Mouse (Mus musculus) heart, postnatal 0 days (tissue): ENCODE data around the gene Pdpr. TPM values are rescaled to one million over a fixed set of nuclear protein-coding genes. Genes with fewer than 3 reads are reported as not detected.
"Not testable (repeated sequence)": the region's sequence is repeated elsewhere in the genome, so short reads cannot be mapped to it uniquely, and the experiment has no call there.

Source experiments
- ATAC-seq: fragments of 200-750 bp; cut with Nextera tagmentation; 2 replicates; pipeline ENCODE4 v1.8.0; 2017; ENCODE audit warnings: low read depth, moderate number of reproducible peaks, moderate library complexity; ENCODE audit not compliant: insufficient read depth
- DNase-seq: peaks from one replicate; pipeline ENCODE4 v3.0.0-alpha.2; 2016; ENCODE audit warnings: low spot score
- H3K27ac ChIP-seq: fragments of 300-500 bp; sonication (generic); 2 replicates; pipeline ENCODE4 v1.5.1; 2014; ENCODE audit warnings: low read depth, mild to moderate bottlenecking
- H3K27me3 ChIP-seq: fragments of 300-500 bp; sonication (generic); 2 replicates; pipeline ENCODE4 v1.6.1; 2014; ENCODE audit warnings: low read length, mixed read lengths; ENCODE audit not compliant: control insufficient read depth, insufficient read depth
- H3K36me3 ChIP-seq: fragments of 300-500 bp; sonication (generic); replicated peaks from 2 replicates; pipeline ENCODE4 v1.6.1; 2014; ENCODE audit warnings: low read length, mixed read lengths; ENCODE audit not compliant: control insufficient read depth, insufficient read depth
- H3K4me1 ChIP-seq: fragments of 300-500 bp; sonication (generic); 2 replicates; pipeline ENCODE4 v1.6.1; 2014; ENCODE audit warnings: antibody characterized with exemption; ENCODE audit not compliant: control insufficient read depth, insufficient read depth
- H3K4me2 ChIP-seq: fragments of 300-500 bp; sonication (generic); 2 replicates; pipeline ENCODE4 v1.6.1; 2014; ENCODE audit warnings: low read depth, mild to moderate bottlenecking, low read length, moderate library complexity
- H3K4me3 ChIP-seq: fragments of 300-500 bp; sonication (generic); 2 replicates; pipeline ENCODE4 v1.5.1; 2014; ENCODE audit warnings: low read depth, low read length
- H3K9ac ChIP-seq: fragments of 300-500 bp; sonication (generic); replicated peaks from 2 replicates; pipeline ENCODE4 v1.6.1; 2014; ENCODE audit warnings: low read depth, low read length, mixed read lengths
- H3K9me3 ChIP-seq: fragments of 300-500 bp; sonication (generic); replicated peaks from 2 replicates; pipeline ENCODE4 v1.6.1; 2016; ENCODE audit warnings: low read length; ENCODE audit not compliant: control insufficient read depth
- CTCF ChIP-seq: IDR thresholded peaks from 2 replicates; pipeline ENCODE4 v1.5.1; 2016; ENCODE audit warnings: antibody characterized with exemption, control low read depth, low read depth
- EP300 ChIP-seq: IDR thresholded peaks from 2 replicates; pipeline ENCODE4 v1.6.1; 2016; ENCODE audit warnings: antibody characterized with exemption, low read depth
- WGBS: fragments of 180-500 bp; shearing (Covaris S2); extraction: QIAGEN DNeasy Blood & Tissue Kit; methylation state at CpG from one replicate; pipeline ENCODE4 v1.1.7; 2014; 5-methylcytosine and 5-hydroxymethylcytosine counted together
- polyA plus RNA-seq: library from polyadenylated mRNA; unstranded; fragments of >200 nt; fragmentation: Nextera tagmentation; extraction: Ambion mirVana; gene quantifications from 2 replicates; pipeline ENCODE4 v1.2.1, GENCODE M21; 2015
- total RNA-seq: library from RNA; depleted of rRNA; stranded (reverse); fragments of >200 nt; gene quantifications from 2 replicates; pipeline ENCODE4 v1.2.3, GENCODE M21; 2014; ENCODE audit warnings: low replicate concordance

Gene Pdpr
- total and polyA plus RNA-seq, 2 experiments from 2014 or later = 17.9 to 67.8 TPM

DNA sequence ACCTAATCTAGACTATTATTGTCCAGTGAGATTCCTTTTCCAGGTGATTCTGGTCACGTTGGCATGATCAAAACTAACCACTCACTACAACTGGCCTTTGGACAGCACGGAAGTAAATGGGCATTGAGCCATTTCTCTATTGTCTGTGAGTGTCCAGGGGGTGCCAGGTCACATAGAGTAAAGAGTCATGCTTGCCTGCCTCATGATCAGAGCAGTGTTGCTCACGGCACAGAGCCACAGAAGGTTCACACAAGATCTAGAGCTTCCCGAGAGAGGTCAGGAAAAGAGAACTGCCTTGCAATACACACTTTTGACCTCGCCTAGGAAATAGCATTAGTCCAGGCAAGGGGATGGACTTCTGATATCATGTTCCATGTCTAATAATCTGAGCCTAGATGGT, 15.0 kb upstream of the Pdpr start:
- ATAC-seq = no peak
- Histone ChIP-seq H3K4me1 (no peaks in the 10 kb centered on the region), H3K9ac (no peak overlapping the region), H3K27ac (no peak overlapping the region), H3K27me3 (no peaks in the 10 kb centered on the region), H3K4me2 (no peak overlapping the region), H3K36me3 (no peaks in the 10 kb centered on the region), H3K4me3 (no peak overlapping the region), H3K9me3 (no peaks in the 10 kb centered on the region)
- 57% methylated on average over 5 of the region's 5 CpGs for WGBS
- TF ChIP-seq EP300 = no peak
- no peak for TF ChIP-seq CTCF
- no peak for DNase-seq

GRCm38 (mm10) chr8:111079861-111080271, 14.6 kb upstream of the Pdpr start:
- no peak for DNase-seq
- Histone ChIP-seq H3K4me3 (no peak overlapping the region), H3K9me3 (no peaks in the 10 kb centered on the region), H3K36me3 (no peaks in the 10 kb centered on the region), H3K9ac (no peak overlapping the region), H3K27ac (no peak overlapping the region), H3K27me3 (no peaks in the 10 kb centered on the region), H3K4me1 (no peaks in the 10 kb centered on the region), H3K4me2 (no peak overlapping the region)
- peak; percentile 55; the same call in 1 of the 2 replicates for ATAC-seq
- TF ChIP-seq EP300 = no peak
- TF ChIP-seq CTCF = peak; percentile 58
- 26% methylated on average over 6 of the region's 6 CpGs for WGBS

- no peak overlapping the region for H3K4me3 ChIP-seq
- H3K9me3 ChIP-seq = no peaks in the 10 kb centered on the region
- no peak for ATAC-seq
- no peak overlapping the region for H3K4me2 ChIP-seq
- no peaks in the 10 kb centered on the region for H3K36me3 ChIP-seq
- no peak overlapping the region for H3K9ac ChIP-seq
- TF ChIP-seq CTCF (no peak), EP300 (no peak)
- WGBS = 59% methylated on average over 12 of the region's 12 CpGs
- H3K27ac ChIP-seq = no peak overlapping the region
- DNase-seq = no peak
- no peaks in the 10 kb centered on the region for H3K4me1 ChIP-seq
- no peaks in the 10 kb centered on the region for H3K27me3 ChIP-seq
Measured at GRCm38 (mm10) chr8:111081580-111082258, 12.7 kb upstream of the Pdpr start.

- not testable (repeated sequence) for H3K9me3 ChIP-seq, ATAC-seq, H3K4me3 ChIP-seq, H3K4me1 ChIP-seq, H3K36me3 ChIP-seq, H3K27ac ChIP-seq, DNase-seq, H3K27me3 ChIP-seq, H3K4me2 ChIP-seq, H3K9ac ChIP-seq
- WGBS = 83% methylated on average over 5 of the region's 5 CpGs
Measured at GRCm38 (mm10) chr8:111083936-111084335, 10.5 kb upstream of the Pdpr start.

DNA sequence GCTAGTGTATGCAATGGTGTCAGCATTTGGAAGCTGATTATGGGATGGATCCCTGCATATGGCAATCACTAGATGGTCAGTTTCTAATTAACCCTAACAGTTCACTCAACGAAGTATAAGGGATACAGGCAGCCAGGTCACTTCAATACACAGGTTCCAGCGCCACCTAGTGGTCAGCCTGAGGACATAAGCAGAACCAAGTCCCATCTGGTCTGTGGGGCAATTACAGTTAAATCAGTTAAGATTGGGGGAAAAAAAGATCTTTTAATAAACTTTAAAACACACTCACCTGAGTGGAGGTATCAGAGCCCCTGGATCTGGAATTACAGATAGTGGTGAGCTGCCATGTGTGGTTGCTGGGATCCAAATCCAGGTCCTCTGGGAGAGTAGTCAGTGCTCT, 4.3 kb upstream of the Pdpr start:
- ATAC-seq (no peak), DNase-seq (peak; percentile 57)
- Histone ChIP-seq H3K36me3 (no peaks in the 10 kb centered on the region), H3K9me3 (no peaks in the 10 kb centered on the region), H3K27ac (no peak overlapping the region), H3K4me2 (no peak overlapping the region), H3K4me3 (no peak overlapping the region), H3K27me3 (no peaks in the 10 kb centered on the region), H3K9ac (no peak overlapping the region), H3K4me1 (no peaks in the 10 kb centered on the region)
- 0% methylated on average over 2 of the region's 2 CpGs for WGBS
- no peak for TF ChIP-seq EP300
- peak; percentile 87 for TF ChIP-seq CTCF

DNA sequence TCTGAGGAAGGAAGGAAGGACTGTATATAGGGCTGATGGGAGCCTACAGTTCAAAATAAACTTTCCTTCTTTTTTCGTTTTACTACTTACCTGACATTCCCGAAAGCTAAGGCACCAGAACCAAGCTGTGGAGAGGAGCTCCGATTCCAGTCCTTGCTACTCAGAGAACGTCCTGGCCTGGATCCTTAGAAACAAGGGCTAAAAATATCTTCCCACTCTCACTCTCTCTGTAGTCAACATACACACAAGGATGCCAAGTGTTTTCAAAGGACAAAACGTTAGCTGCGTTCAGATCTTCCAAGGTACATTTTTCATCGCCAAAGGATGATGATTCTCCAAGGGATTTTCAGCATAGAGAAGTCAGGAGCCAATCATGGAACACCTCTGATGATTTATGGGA, 2.7 kb upstream of the Pdpr start:
- Histone ChIP-seq H3K9me3 (no peaks in the 10 kb centered on the region), H3K4me2 (no peak overlapping the region), H3K4me1 (peaks cover 6% of the 10 kb centered on the region; the same call in 1 of the 2 replicates), H3K9ac (no peak overlapping the region), H3K4me3 (no peak overlapping the region), H3K27me3 (no peaks in the 10 kb centered on the region), H3K27ac (peak overlapping the region; percentile 50; the same call in 1 of the 2 replicates), H3K36me3 (no peaks in the 10 kb centered on the region)
- no peak for ATAC-seq
- WGBS = 38% methylated on average over 7 of the region's 7 CpGs
- DNase-seq = peak; percentile 30
- TF ChIP-seq EP300 (no peak), CTCF (no peak)

GRCm38 (mm10) chr8:111092326-111092725, 2.1 kb upstream of the Pdpr start, which contains the start of gene Clec18a:
TSS of gene Clec18a (minus strand) at chr8:111092426.
- not testable (repeated sequence) for H3K9ac ChIP-seq, H3K4me2 ChIP-seq
- WGBS = 76% methylated on average over 2 of the region's 6 CpGs

DNA sequence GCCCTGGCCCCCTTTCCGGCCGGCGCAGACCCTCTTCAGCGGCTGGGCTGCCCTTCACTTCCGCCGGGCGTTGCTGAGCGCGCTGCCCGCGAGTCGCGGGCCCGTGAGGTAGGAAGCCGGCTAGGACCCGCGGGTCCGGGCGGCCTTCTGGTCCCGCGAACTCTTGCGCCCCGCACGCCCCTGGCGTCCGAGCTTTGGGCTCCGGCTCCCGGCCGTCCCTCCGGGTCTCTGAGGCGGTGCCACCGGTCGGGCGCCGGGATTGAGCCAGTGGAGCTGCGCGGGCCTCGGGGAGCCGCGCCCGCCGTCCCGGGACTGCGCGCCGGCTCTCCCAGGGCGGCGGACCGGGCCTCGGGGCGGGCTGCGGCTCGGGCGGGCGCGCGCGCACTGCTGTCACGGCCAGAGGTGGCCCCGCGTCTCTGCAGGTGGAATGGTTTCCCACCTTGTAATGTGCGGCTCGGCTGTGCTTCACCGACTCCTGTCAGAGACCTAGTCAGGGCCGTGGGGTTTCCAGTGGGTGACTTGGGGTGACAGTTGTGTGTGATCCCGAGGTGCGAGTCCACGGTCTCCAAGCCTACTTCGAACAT, 381 bp downstream of the Pdpr start:
- Histone ChIP-seq H3K27ac (peak overlapping the region; percentile 62), H3K9ac (peak overlapping the region; percentile 78), H3K4me3 (peak overlapping the region; percentile 75), H3K4me2 (peak overlapping the region; percentile 78)
- H3K4me1 ChIP-seq, H3K9me3 ChIP-seq, DNase-seq, H3K27me3 ChIP-seq, H3K36me3 ChIP-seq: not testable (repeated sequence)
- peak; percentile 56; the same call in 1 of the 2 replicates for ATAC-seq
- under 1% methylated on average over 45 of the region's 69 CpGs for WGBS

More at GRCm38 (mm10) chr8:111092326-111092725, 2.1 kb upstream of the Pdpr start, which contains the start of gene Clec18a:
- H3K4me3 ChIP-seq, DNase-seq, H3K4me1 ChIP-seq, ATAC-seq, H3K36me3 ChIP-seq, H3K9me3 ChIP-seq, H3K27me3 ChIP-seq: not testable (repeated sequence)
- H3K27ac ChIP-seq = peak within 1 kb of the TSS; percentile 50; the same call in 1 of the 2 replicates
